Mouse (Mus musculus): ENCODE data around the gene Sfmbt2. TPM values are rescaled to one million over a fixed set of nuclear protein-coding genes. Genes with fewer than 3 reads are reported as not detected.
A peak's percentile ranks its signal among the peaks of the same experiment; 100 is the strongest.

The Sfmbt2 gene
- polyA plus RNA-seq, 1 experiment from 2014 or later, result 1.8 TPM

DNA sequence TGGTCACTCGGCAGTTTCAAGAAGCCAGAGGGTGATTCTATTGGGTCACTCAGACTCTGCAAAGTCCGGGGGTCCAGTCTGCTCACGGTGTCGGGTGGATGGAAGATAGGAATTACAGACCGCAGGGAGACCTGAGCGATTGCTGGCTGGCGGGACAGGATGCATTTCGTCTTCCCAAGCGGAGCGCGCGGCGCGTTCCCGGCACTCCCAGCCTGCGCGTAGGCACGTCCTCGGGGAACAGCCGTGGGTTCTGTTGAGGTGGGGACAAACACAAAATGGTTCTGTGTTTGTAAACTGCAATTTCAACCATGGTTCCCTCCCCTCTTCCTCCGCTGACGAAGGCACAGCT, 4.7 kb downstream of the Sfmbt2 start:
- Histone ChIP-seq H3K36me3 (ENCODE audit: control insufficient read depth, insufficient read depth, low read length) (no peaks in the 10 kb centered on the region), H3K9ac (ENCODE audit: low read length) (peak overlapping the region; percentile 26; the same call in 1 of the 2 replicates), H3K27ac (ENCODE audit: low read depth, low read length) (no peak overlapping the region), H3K27me3 (ENCODE audit: control insufficient read depth, insufficient read depth, low read length) (peaks cover 47% of the 10 kb centered on the region), H3K4me3 (ENCODE audit: low read depth, low read length) (peak overlapping the region; percentile 40), H3K9me3 (ENCODE audit: control insufficient read depth, low read length) (no peaks in the 10 kb centered on the region), H3K4me2 (peak overlapping the region; percentile 93), H3K4me1 (ENCODE audit: control insufficient read depth, insufficient read depth, low read length) (peaks cover 5% of the 10 kb centered on the region; the same call in 1 of the 2 replicates)
- no peak for DNase-seq (ENCODE audit: low spot score, missing footprints)
- WGBS, result 0% methylated on average over 22 of the region's 22 CpGs
- ATAC-seq (ENCODE audit: low FRiP score), result peak; percentile 28; the same call in 1 of the 2 replicates

DNA sequence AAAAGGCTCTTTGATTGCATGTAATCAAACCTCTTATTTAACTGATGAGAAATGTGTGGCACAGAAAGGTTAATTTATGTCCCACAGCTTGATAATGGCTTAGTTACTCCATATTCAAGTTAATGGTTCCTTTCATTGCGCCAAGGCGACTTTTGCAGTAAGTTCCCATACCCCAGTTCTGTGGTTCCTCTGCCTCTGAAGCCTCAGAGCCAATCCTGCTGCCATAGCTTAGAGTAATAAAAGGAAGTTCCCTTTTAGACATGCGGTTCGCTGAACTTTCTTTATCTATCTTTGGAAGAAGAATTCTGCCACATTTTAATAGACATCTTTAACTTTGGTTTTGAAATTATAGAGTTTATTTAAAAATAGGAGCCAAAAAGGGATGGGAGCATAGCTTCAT, 19.7 kb downstream of the Sfmbt2 start:
- H3K9ac ChIP-seq (ENCODE audit: low read length), result no peak overlapping the region
- 88% methylated on average over 4 of the region's 4 CpGs for WGBS
- H3K9me3 ChIP-seq (ENCODE audit: control insufficient read depth, low read length), result no peaks in the 10 kb centered on the region
- DNase-seq (ENCODE audit: low spot score, missing footprints) (no peak), ATAC-seq (ENCODE audit: low FRiP score) (no peak)
- no peaks in the 10 kb centered on the region for H3K27me3 ChIP-seq (ENCODE audit: control insufficient read depth, insufficient read depth, low read length)
- H3K4me2 ChIP-seq, result no peak overlapping the region
- H3K36me3 ChIP-seq (ENCODE audit: control insufficient read depth, insufficient read depth, low read length), result no peaks in the 10 kb centered on the region
- H3K4me1 ChIP-seq (ENCODE audit: control insufficient read depth, insufficient read depth, low read length), result no peaks in the 10 kb centered on the region
- H3K27ac ChIP-seq (ENCODE audit: low read depth, low read length), result no peak overlapping the region
- H3K4me3 ChIP-seq (ENCODE audit: low read depth, low read length), result no peak overlapping the region

DNA sequence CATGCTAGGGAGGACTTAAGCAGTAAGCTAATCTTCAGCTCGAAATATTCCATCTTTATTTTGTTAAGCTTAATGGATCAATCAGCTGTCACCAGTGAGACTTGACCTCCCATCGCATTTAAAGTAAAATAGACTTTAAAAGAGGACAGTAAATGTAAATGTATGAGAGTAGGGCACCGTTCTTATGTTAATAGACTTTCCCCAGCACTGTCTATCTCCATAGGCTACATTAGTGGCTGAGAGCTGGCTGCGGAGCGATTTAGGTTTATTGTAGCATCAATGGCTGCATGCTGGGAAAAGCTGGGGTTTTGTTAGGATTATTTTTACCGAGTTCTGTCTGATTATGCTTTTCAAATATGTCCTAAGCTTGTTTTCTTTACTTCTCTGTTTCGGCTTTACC, 20.5 kb downstream of the Sfmbt2 start:
- H3K27me3 ChIP-seq (ENCODE audit: control insufficient read depth, insufficient read depth, low read length), result no peaks in the 10 kb centered on the region
- no peak overlapping the region for H3K4me2 ChIP-seq
- no peaks in the 10 kb centered on the region for H3K36me3 ChIP-seq (ENCODE audit: control insufficient read depth, insufficient read depth, low read length)
- no peak for ATAC-seq (ENCODE audit: low FRiP score)
- 15% methylated on average over 7 of the region's 7 CpGs for WGBS
- H3K9me3 ChIP-seq (ENCODE audit: control insufficient read depth, low read length), result no peaks in the 10 kb centered on the region
- no peak overlapping the region for H3K27ac ChIP-seq (ENCODE audit: low read depth, low read length)
- no peak for DNase-seq (ENCODE audit: low spot score, missing footprints)
- H3K9ac ChIP-seq (ENCODE audit: low read length), result no peak overlapping the region
- no peaks in the 10 kb centered on the region for H3K4me1 ChIP-seq (ENCODE audit: control insufficient read depth, insufficient read depth, low read length)
- no peak overlapping the region for H3K4me3 ChIP-seq (ENCODE audit: low read depth, low read length)

DNA sequence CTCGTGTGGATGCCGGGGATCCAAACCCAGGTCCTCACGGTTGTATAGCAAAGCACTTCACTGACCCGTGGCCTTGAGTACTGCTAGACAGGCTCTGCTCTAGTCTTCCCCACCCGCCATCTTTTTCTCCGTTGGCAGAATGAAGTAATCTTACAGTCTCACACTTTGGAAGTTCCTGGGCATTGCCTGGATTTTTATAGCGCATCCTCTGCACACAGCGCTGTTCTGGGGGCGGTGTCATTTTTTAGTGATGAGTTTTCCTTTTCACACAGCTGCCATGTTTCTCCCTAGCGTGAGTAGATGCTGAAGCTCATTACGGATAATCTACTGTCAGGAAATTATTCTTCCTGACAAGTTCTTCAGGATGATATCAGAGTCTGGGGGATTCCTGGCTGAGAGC, 24.8 kb downstream of the Sfmbt2 start:
- Histone ChIP-seq H3K27me3 (ENCODE audit: control insufficient read depth, insufficient read depth, low read length) (no peaks in the 10 kb centered on the region), H3K36me3 (ENCODE audit: control insufficient read depth, insufficient read depth, low read length) (no peaks in the 10 kb centered on the region), H3K9ac (ENCODE audit: low read length) (no peak overlapping the region), H3K9me3 (ENCODE audit: control insufficient read depth, low read length) (no peaks in the 10 kb centered on the region), H3K4me3 (ENCODE audit: low read depth, low read length) (no peak overlapping the region), H3K4me1 (ENCODE audit: control insufficient read depth, insufficient read depth, low read length) (no peaks in the 10 kb centered on the region), H3K27ac (ENCODE audit: low read depth, low read length) (no peak overlapping the region), H3K4me2 (no peak overlapping the region)
- WGBS, result 93% methylated on average over 11 of the region's 11 CpGs
- DNase-seq (ENCODE audit: low spot score, missing footprints), result no peak
- ATAC-seq (ENCODE audit: low FRiP score), result no peak

DNA sequence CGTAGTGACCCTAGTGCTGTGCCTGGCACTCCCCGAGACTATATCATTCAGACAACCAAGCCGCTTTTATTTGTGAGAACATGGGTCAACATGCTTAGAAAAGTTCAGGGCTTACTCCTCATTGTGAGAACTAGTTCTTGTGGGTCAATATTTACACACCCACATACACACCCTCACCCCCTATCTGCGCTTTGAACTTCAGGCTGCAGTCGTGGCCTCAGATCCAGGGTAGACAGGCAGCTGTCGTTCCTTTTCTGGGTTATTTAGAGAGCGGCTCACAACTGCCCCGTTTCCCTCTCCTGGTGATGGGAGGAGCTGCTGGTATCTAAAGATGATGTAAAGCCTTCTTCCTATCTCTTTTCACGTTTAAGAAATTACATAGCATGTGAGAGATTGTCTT, 27.5 kb downstream of the Sfmbt2 start:
- no peak overlapping the region for H3K4me3 ChIP-seq (ENCODE audit: low read depth, low read length)
- H3K9ac ChIP-seq (ENCODE audit: low read length), result no peak overlapping the region
- DNase-seq (ENCODE audit: low spot score, missing footprints) (no peak), ATAC-seq (ENCODE audit: low FRiP score) (no peak)
- H3K36me3 ChIP-seq (ENCODE audit: control insufficient read depth, insufficient read depth, low read length), result no peaks in the 10 kb centered on the region
- H3K9me3 ChIP-seq (ENCODE audit: control insufficient read depth, low read length), result no peaks in the 10 kb centered on the region
- no peaks in the 10 kb centered on the region for H3K27me3 ChIP-seq (ENCODE audit: control insufficient read depth, insufficient read depth, low read length)
- 74% methylated on average over 9 of the region's 9 CpGs for WGBS
- H3K4me2 ChIP-seq, result no peak overlapping the region
- no peak overlapping the region for H3K27ac ChIP-seq (ENCODE audit: low read depth, low read length)
- H3K4me1 ChIP-seq (ENCODE audit: control insufficient read depth, insufficient read depth, low read length), result no peaks in the 10 kb centered on the region

DNA sequence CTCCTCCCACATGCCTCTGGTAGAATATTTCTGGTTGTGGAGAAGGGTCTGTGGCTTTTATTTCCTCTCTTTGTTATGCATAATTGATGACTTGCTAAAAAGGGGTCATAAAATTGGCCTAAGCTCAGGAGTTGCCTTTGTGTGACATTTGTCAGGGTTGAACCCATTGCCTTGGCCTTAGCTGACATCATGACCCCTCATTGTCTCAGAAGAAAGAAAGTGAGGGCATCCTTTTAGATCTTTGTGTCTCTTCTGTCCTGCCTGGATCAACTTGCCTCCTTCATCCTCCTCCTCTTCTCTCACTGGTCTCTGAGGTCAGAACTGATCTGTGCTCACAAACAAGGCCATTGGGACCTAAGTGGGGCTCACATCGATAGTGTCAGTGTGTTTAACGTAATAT, 35.8 kb downstream of the Sfmbt2 start:
- 23% methylated on average over 2 of the region's 2 CpGs for WGBS
- H3K9ac ChIP-seq (ENCODE audit: low read length), result no peak overlapping the region
- H3K4me2 ChIP-seq, result no peak overlapping the region
- H3K27ac ChIP-seq (ENCODE audit: low read depth, low read length), result no peak overlapping the region
- peaks cover 3% of the 10 kb centered on the region; the same call in 1 of the 2 replicates for H3K27me3 ChIP-seq (ENCODE audit: control insufficient read depth, insufficient read depth, low read length)
- ATAC-seq (ENCODE audit: low FRiP score) (no peak), DNase-seq (ENCODE audit: low spot score, missing footprints) (no peak)
- H3K4me3 ChIP-seq (ENCODE audit: low read depth, low read length), result no peak overlapping the region
- H3K9me3 ChIP-seq (ENCODE audit: control insufficient read depth, low read length), result no peaks in the 10 kb centered on the region
- H3K4me1 ChIP-seq (ENCODE audit: control insufficient read depth, insufficient read depth, low read length), result no peaks in the 10 kb centered on the region; the same call in 1 of the 2 replicates
- H3K36me3 ChIP-seq (ENCODE audit: control insufficient read depth, insufficient read depth, low read length), result no peaks in the 10 kb centered on the region

DNA sequence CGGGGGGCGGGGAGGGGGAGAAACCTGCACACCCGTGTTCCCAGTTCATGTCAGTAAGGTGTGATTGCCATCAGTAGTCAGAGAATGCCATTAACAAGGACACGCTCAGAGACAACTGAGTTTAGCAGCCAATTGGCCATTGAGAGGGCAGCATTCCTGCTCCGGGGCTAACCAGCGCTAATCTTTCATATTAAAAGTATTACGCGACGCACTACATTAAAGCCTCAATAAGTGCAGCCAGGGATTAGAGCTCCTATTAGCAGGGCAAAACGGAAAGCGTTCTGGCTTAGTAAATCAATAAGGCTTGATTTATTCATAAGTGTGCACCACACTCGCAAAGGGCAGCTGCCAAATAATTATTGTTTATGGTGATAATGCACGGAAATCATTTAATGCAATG, 39.1 kb downstream of the Sfmbt2 start:
- H3K4me2 ChIP-seq, result no peak overlapping the region
- no peak for DNase-seq (ENCODE audit: low spot score, missing footprints)

DNA sequence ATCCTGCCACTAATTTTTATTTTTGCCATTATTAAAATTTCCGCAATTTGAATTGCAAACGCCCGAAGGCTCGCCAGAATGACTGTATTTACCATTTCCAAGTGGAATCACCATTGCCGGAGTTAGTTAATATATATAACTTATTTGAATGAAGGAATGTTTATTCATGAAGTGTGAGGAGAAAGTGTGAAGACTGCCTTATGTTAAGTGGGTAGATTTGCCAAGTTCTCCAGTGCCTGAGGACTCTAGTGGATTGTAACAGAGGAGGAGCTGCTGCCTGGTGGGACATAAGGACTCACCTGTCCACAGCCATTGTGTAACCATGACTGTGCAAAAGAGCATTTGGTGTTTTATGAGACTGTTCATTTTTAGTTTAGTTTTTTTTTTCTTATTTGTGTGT, 39.8 kb downstream of the Sfmbt2 start:
- DNase-seq (ENCODE audit: low spot score, missing footprints), result no peak
- peaks cover 7% of the 10 kb centered on the region for H3K27me3 ChIP-seq (ENCODE audit: control insufficient read depth, insufficient read depth, low read length)
- no peaks in the 10 kb centered on the region for H3K9me3 ChIP-seq (ENCODE audit: control insufficient read depth, low read length)
- H3K36me3 ChIP-seq (ENCODE audit: control insufficient read depth, insufficient read depth, low read length), result no peaks in the 10 kb centered on the region
- no peak overlapping the region for H3K9ac ChIP-seq (ENCODE audit: low read length)
- no peaks in the 10 kb centered on the region; the same call in 1 of the 2 replicates for H3K4me1 ChIP-seq (ENCODE audit: control insufficient read depth, insufficient read depth, low read length)
- no peak for ATAC-seq (ENCODE audit: low FRiP score)
- H3K4me3 ChIP-seq (ENCODE audit: low read depth, low read length), result no peak overlapping the region
- H3K27ac ChIP-seq (ENCODE audit: low read depth, low read length), result no peak overlapping the region
- WGBS, result 89% methylated on average over 5 of the region's 5 CpGs
- H3K4me2 ChIP-seq, result no peak overlapping the region

More for the DNA sequence above, 39.1 kb downstream of the Sfmbt2 start:
- no peak overlapping the region for H3K4me3 ChIP-seq (ENCODE audit: low read depth, low read length)
- no peaks in the 10 kb centered on the region; the same call in 1 of the 2 replicates for H3K4me1 ChIP-seq (ENCODE audit: control insufficient read depth, insufficient read depth, low read length)
- ATAC-seq (ENCODE audit: low FRiP score), result peak; percentile 54
- no peak overlapping the region for H3K9ac ChIP-seq (ENCODE audit: low read length)
- peaks cover 7% of the 10 kb centered on the region for H3K27me3 ChIP-seq (ENCODE audit: control insufficient read depth, insufficient read depth, low read length)
- no peaks in the 10 kb centered on the region for H3K9me3 ChIP-seq (ENCODE audit: control insufficient read depth, low read length)
- no peak overlapping the region for H3K27ac ChIP-seq (ENCODE audit: low read depth, low read length)
- 61% methylated on average over 13 of the region's 13 CpGs for WGBS
- H3K36me3 ChIP-seq (ENCODE audit: control insufficient read depth, insufficient read depth, low read length), result no peaks in the 10 kb centered on the region

DNA sequence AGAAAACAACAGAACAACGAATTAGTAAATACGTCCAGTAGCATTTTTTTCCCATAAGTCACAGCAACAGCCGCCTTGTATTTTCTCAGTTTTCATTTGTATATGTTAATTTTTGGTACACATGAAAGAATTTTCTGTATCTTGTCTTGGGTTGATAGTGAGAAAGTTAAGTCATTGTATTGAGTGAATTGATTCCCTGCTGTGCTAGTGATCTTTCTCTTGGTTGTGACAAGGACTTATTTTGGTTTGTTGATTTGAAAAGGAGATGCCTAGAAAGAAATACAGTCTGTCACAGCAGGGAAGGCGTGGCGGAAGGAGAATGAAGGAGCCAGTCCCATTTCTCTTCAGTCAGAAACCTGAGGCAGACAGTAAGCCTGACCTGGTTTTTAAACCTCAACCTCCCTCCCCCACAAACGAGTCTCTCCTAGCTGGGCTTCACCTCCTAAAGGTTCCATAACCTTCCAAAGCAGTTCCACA, 50.7 kb downstream of the Sfmbt2 start:
- Histone ChIP-seq H3K9ac (ENCODE audit: low read length) (no peak overlapping the region), H3K27ac (ENCODE audit: low read depth, low read length) (no peak overlapping the region), H3K4me2 (no peak overlapping the region), H3K4me1 (ENCODE audit: control insufficient read depth, insufficient read depth, low read length) (no peaks in the 10 kb centered on the region), H3K27me3 (ENCODE audit: control insufficient read depth, insufficient read depth, low read length) (no peaks in the 10 kb centered on the region), H3K36me3 (ENCODE audit: control insufficient read depth, insufficient read depth, low read length) (no peaks in the 10 kb centered on the region), H3K4me3 (ENCODE audit: low read depth, low read length) (no peak overlapping the region), H3K9me3 (ENCODE audit: control insufficient read depth, low read length) (no peaks in the 10 kb centered on the region)
- WGBS, result 76% methylated on average over 6 of the region's 6 CpGs
- ATAC-seq (ENCODE audit: low FRiP score) (no peak), DNase-seq (ENCODE audit: low spot score, missing footprints) (no peak)
